Mouse (Mus musculus) hindbrain, embryonic 14.5 days (tissue): ENCODE measurements around the gene Otop2. TPM values are rescaled to one million over a fixed set of nuclear protein-coding genes. Genes with fewer than 3 reads are reported as not detected.

Experiments
- ATAC-seq: fragments of 200-750 bp; cut with Nextera tagmentation; 2 replicates; pipeline ENCODE4 v1.8.0; 2017; ENCODE audit warnings: moderate number of reproducible peaks, mild to moderate bottlenecking, moderate TSS enrichment, moderate library complexity; ENCODE audit not compliant: low FRiP score
- DNase-seq: peaks from one replicate; pipeline ENCODE4 v3.0.0-alpha.2; 2015; ENCODE audit warnings: low spot score
- H3K27ac ChIP-seq: fragments of 300-500 bp; sonication (generic); 2 replicates; pipeline ENCODE4 v1.5.1; 2014; ENCODE audit warnings: mild to moderate bottlenecking, moderate library complexity
- H3K27me3 ChIP-seq: fragments of 300-500 bp; sonication (generic); 2 replicates; pipeline ENCODE4 v1.6.1; 2014; ENCODE audit warnings: mild to moderate bottlenecking, low read length, mixed read lengths; ENCODE audit not compliant: control insufficient read depth, insufficient read depth
- H3K36me3 ChIP-seq: fragments of 300-500 bp; sonication (generic); replicated peaks from 2 replicates; pipeline ENCODE4 v1.6.1; 2014; ENCODE audit not compliant: control insufficient read depth, insufficient read depth
- H3K4me1 ChIP-seq: fragments of 300-500 bp; sonication (generic); replicated peaks from 2 replicates; pipeline ENCODE4 v1.6.1; 2014; ENCODE audit warnings: antibody characterized with exemption, low read length, mixed read lengths; ENCODE audit not compliant: control insufficient read depth, insufficient read depth
- H3K4me2 ChIP-seq: fragments of 300-500 bp; sonication (generic); replicated peaks from 2 replicates; pipeline ENCODE4 v1.6.1; 2014; ENCODE audit warnings: mild to moderate bottlenecking, moderate library complexity
- H3K4me3 ChIP-seq: fragments of 300-500 bp; sonication (generic); replicated peaks from 2 replicates; pipeline ENCODE4 v1.5.1; 2014; ENCODE audit warnings: mild to moderate bottlenecking, low read length
- H3K9ac ChIP-seq: fragments of 300-500 bp; sonication (generic); 2 replicates; pipeline ENCODE4 v1.6.1; 2014
- H3K9me3 ChIP-seq: fragments of 300-500 bp; sonication (generic); 2 replicates; pipeline ENCODE4 v1.6.1; 2016; ENCODE audit warnings: low read length; ENCODE audit not compliant: control insufficient read depth
- WGBS: fragments of 180-500 bp; shearing (Covaris S2); extraction: QIAGEN DNeasy Blood & Tissue Kit; methylation state at CpG from one replicate; pipeline ENCODE4 v1.1.7; 2014; 5-methylcytosine and 5-hydroxymethylcytosine counted together
- polyA plus RNA-seq: library from polyadenylated mRNA; unstranded; fragments of >200 nt; fragmentation: Nextera tagmentation; extraction: Ambion mirVana; gene quantifications from 2 replicates; pipeline ENCODE4 v1.2.1, GENCODE M21; 2014

Gene Otop2
- polyA plus RNA-seq, 1 experiment from 2014 or later, result 0.08 TPM

DNA sequence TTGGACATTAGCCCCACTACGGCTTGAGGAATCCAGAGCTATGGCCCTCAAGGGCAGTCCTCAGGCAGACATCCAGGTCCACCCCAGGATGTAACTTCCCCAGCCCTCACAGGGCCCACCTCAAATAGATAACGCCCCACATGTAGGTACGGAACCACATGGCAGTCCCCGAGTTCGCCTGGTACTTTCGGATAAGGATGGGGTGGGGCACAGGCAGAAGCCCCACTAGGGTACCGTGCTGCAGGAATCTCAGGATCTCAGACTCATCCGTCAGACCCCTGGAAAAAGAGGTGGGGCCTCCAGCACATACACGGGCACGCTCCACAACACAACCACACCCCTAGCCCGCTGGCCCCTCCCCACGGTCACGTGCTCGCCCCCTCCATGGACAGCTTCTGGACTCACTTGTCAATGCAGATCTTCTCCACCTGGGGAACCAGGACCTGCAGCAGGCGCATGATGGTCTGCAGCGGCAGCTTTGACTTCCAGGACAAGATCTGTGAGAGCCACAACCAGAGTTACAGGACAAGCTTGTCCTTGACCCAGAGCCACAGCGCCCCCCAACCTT, 41.8 kb downstream of the Otop2 start:
- 66% methylated on average over 17 of the region's 17 CpGs for WGBS
- no peaks in the 10 kb centered on the region for H3K9me3 ChIP-seq
- DNase-seq (no peak), ATAC-seq (no peak)
- peaks cover 53% of the 10 kb centered on the region for H3K36me3 ChIP-seq
- no peak overlapping the region for H3K27ac ChIP-seq
- H3K4me2 ChIP-seq, result no peak overlapping the region
- H3K27me3 ChIP-seq, result 0 out of 2 replicates have a peak, but pooled peaks cover 11% of the 10 kb centered on the region
- no peaks in the 10 kb centered on the region for H3K4me1 ChIP-seq
- H3K4me3 ChIP-seq, result no peak overlapping the region
- no peak overlapping the region for H3K9ac ChIP-seq

DNA sequence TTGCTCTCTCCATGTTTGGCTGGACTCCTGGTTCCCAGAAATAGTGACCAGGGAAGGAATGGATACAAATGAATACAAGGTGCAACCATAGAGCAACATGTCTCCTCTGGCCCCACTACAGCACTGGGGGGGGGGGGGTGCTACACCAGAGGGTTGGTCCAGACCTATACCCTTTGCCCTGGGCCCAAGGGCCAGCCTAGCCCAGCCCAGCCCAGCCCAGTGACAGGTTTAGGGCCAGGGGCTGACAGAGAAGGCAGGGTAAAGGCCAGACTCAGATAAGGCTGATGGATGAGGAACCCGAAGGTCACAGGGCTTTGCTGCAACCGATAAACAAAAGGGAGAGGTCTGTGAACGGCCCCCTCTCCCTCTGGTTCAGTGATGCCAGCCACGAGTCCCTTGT, 43.0 kb downstream of the Otop2 start:
- Histone ChIP-seq H3K9ac (no peak overlapping the region), H3K27ac (no peak overlapping the region), H3K4me3 (no peak overlapping the region), H3K27me3 (0 out of 2 replicates have a peak, but pooled peaks cover 2% of the 10 kb centered on the region), H3K36me3 (peaks cover 56% of the 10 kb centered on the region), H3K4me1 (no peaks in the 10 kb centered on the region), H3K9me3 (no peaks in the 10 kb centered on the region), H3K4me2 (no peak overlapping the region)
- no peak for ATAC-seq
- 71% methylated on average over 4 of the region's 4 CpGs for WGBS
- no peak for DNase-seq

DNA sequence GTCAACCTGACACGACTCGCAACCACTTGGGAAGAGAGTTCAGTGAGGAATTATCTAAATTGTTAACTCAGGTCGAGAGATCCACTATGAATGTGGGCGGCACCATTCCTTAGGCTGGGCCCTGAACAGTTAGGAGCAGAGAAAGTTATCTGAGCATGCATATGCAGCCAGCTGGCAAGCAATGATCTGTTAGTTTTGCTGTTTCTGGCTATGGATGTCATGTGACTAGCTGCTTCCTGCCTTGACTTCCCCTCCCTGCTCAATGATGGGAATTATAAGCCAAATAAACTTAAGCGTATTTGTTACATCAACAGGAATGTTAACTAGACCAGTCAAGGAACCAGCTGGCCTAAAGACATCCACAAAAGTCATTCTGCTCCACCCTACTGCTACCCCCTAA, 46.4 kb downstream of the Otop2 start:
- WGBS, result 90% methylated on average over 5 of the region's 5 CpGs
- DNase-seq (no peak), ATAC-seq (no peak)
- no peaks in the 10 kb centered on the region for H3K9me3 ChIP-seq
- H3K36me3 ChIP-seq, result peaks cover 65% of the 10 kb centered on the region
- no peak overlapping the region for H3K9ac ChIP-seq
- no peak overlapping the region for H3K4me3 ChIP-seq
- H3K4me1 ChIP-seq, result no peaks in the 10 kb centered on the region
- no peak overlapping the region for H3K4me2 ChIP-seq
- no peaks in the 10 kb centered on the region for H3K27me3 ChIP-seq
- H3K27ac ChIP-seq, result no peak overlapping the region

DNA sequence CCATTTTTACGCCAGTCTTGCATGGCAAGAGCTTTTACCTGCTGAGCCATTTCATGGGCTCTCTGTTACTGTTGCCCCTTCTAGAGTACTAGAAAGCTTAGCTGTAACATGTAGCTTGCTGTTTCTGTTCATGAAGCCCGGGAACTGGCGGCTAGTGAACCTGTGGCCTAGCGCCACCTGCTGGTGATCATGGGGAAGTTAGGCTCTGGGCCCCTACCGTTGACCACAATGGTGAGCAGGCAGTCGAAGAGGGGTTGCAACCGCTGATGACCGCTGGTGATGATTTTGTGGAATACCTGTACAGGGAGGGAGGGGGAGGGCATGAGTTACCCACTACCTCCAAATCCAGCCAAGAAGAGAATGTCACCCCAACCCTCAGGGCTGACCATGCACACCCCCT, 47.2 kb downstream of the Otop2 start:
- Histone ChIP-seq H3K4me1 (peaks cover 6% of the 10 kb centered on the region; the same call in 1 of the 2 replicates), H3K4me2 (no peak overlapping the region), H3K27me3 (no peaks in the 10 kb centered on the region), H3K9me3 (no peaks in the 10 kb centered on the region), H3K9ac (no peak overlapping the region), H3K4me3 (no peak overlapping the region), H3K27ac (no peak overlapping the region), H3K36me3 (peaks cover 60% of the 10 kb centered on the region)
- ATAC-seq (peak; percentile 61), DNase-seq (peak; percentile 88)
- 10% methylated on average over 8 of the region's 8 CpGs for WGBS

DNA sequence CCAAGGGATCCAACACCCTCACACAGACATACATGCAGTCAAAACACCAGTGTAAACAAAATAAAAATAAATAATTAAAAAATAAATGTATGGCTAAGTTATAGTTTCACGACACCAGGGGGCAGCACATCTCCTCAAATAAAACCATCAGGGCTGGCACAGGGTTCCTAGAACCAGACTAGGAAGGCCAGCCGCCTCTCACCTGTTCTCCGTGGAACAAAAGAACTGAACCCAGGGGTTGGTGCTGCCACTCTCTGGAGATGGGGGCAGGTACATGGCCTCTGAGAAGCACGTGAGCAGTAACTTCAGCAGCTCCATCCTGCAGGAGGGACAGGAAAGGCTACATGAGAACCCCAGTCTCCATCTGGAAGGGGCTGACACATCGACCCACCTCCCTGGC, 51.5 kb downstream of the Otop2 start:
- H3K4me3 ChIP-seq, result no peak overlapping the region
- WGBS, result 17% methylated on average over 5 of the region's 5 CpGs
- no peaks in the 10 kb centered on the region for H3K27me3 ChIP-seq
- peak; percentile 81 for DNase-seq
- peak; percentile 41; the same call in 1 of the 2 replicates for ATAC-seq
- peaks cover 12% of the 10 kb centered on the region; the same call in 1 of the 2 replicates for H3K4me1 ChIP-seq
- no peaks in the 10 kb centered on the region for H3K9me3 ChIP-seq
- H3K27ac ChIP-seq, result peak overlapping the region; percentile 54; the same call in 1 of the 2 replicates
- no peak overlapping the region for H3K4me2 ChIP-seq
- H3K9ac ChIP-seq, result peak overlapping the region; percentile 14; the same call in 1 of the 2 replicates
- peaks cover 23% of the 10 kb centered on the region for H3K36me3 ChIP-seq

DNA sequence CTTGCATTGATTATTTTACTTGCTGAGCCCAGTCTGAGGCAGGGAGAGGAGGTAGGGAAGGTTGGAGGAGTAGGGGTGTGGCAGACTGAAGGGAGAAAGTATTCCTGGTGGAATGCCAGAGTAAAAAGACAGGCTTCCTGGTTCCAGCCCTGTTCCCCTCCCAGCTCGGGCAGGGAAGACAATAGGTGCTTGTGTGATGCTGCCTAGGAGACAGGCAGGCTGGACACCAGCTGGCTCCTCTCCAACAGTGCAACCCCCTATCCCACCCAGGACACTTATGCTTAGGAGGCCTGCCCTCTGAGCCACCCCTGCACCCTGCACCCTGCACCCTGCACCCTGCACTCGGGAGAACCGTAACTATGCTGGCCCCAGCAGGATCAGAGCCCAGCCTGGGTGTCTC, 52.3 kb downstream of the Otop2 start:
- Histone ChIP-seq H3K4me1 (peaks cover 12% of the 10 kb centered on the region; the same call in 1 of the 2 replicates), H3K9me3 (no peaks in the 10 kb centered on the region), H3K4me2 (no peak overlapping the region), H3K36me3 (peaks cover 18% of the 10 kb centered on the region), H3K27me3 (no peaks in the 10 kb centered on the region), H3K4me3 (no peak overlapping the region), H3K9ac (0 out of 2 replicates have a peak overlapping the region, but pooled peaks have one; percentile 14), H3K27ac (peak overlapping the region; percentile 54)
- 35% methylated on average over 3 of the region's 3 CpGs for WGBS
- peak; percentile 47; the same call in 1 of the 2 replicates for ATAC-seq
- DNase-seq, result peak; percentile 38

DNA sequence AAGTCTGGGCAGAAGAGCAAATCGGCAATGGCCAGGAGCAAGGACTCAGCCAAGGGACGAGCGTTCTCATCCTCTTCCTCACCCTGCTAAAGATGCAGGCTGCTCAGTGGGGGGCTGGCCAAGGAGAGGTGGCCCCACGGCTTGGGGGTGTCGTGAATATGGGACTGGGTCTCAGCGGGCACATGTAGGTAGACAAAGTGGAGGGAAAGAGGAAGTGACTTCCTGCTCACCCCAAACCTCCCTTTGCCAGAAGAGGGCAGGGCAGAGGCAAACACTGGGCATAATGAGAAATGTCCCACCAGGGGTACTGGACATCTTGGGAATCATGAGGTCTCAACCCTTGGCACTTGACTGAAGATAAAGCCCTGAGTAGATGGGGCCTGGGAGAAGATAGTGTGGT, 52.8 kb downstream of the Otop2 start:
- Histone ChIP-seq H3K36me3 (peaks cover 18% of the 10 kb centered on the region), H3K4me2 (no peak overlapping the region), H3K4me3 (no peak overlapping the region), H3K9ac (no peak overlapping the region), H3K9me3 (no peaks in the 10 kb centered on the region), H3K4me1 (peaks cover 12% of the 10 kb centered on the region; the same call in 1 of the 2 replicates), H3K27ac (peak overlapping the region; percentile 54; the same call in 1 of the 2 replicates), H3K27me3 (no peaks in the 10 kb centered on the region)
- DNase-seq (no peak), ATAC-seq (no peak)
- WGBS, result 56% methylated on average over 6 of the region's 6 CpGs

DNA sequence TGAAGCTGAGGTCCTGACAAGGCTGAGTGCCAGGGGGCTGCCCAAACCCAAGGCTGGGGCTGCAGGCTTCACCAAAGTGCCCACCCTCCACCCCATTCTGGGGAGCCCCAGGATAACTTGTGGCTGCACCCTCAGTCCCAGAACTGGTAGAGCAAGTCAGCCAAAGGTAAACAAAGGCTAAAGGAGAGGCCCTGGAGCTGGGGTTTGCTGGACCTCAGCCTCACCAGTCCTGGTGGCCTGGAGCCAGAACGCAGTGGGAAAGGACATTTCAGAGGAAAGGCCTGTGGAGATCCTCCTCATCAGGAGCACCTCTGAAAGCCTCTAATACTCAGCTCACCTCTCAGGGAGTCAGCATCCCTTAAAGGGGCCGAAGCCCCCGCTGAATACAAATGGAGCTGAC, 57.2 kb downstream of the Otop2 start:
- WGBS, result 89% methylated on average over 3 of the region's 3 CpGs
- H3K9me3 ChIP-seq, result no peaks in the 10 kb centered on the region
- H3K27me3 ChIP-seq, result 0 out of 2 replicates have a peak, but pooled peaks cover 3% of the 10 kb centered on the region
- no peak for DNase-seq
- H3K9ac ChIP-seq, result no peak overlapping the region
- ATAC-seq, result no peak
- no peak overlapping the region for H3K4me3 ChIP-seq
- H3K36me3 ChIP-seq, result no peaks in the 10 kb centered on the region
- H3K4me1 ChIP-seq, result peaks cover 28% of the 10 kb centered on the region
- H3K27ac ChIP-seq, result no peak overlapping the region
- H3K4me2 ChIP-seq, result no peak overlapping the region

DNA sequence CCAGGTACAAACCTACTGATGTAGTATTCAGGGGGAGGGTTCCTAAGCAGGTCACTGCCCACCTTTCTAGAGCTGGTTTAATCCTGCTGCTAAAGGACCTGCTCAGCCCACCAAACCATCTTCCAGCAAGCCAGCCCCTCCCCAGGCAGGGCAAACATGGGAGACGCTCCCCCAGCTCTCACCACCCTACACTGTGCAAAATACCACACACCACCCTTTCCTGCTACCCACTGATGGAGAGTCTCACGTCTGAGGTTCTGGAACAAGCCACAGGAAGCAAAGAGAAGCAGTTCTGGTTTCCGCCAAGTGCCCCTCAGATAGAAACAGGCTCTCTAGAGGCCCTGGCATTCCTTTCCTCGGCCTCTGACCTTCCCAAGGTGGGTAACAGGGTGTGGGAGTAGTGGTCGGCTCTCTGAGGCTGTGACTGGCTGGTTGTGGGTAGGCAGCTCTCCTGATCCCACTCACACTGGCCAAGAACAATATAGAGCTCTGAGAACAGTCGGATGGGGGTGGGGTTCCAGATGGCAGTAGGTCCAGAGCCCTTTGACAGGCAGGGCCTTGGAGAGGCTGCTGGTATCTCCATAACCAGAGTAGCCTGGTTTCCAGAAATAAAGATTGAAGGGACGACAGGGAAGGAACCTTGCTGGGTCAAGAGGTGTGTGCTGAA, 59.2 kb downstream of the Otop2 start:
- WGBS, result 41% methylated on average over 7 of the region's 7 CpGs

More for the DNA sequence above, 59.2 kb downstream of the Otop2 start:
- Histone ChIP-seq H3K9me3 (no peaks in the 10 kb centered on the region), H3K4me2 (peak overlapping the region; percentile 94), H3K36me3 (no peaks in the 10 kb centered on the region), H3K4me3 (peak overlapping the region; percentile 82), H3K27ac (peak overlapping the region; percentile 10; the same call in 1 of the 2 replicates), H3K9ac (peak overlapping the region; percentile 87), H3K27me3 (0 out of 2 replicates have a peak, but pooled peaks cover 3% of the 10 kb centered on the region), H3K4me1 (peaks cover 22% of the 10 kb centered on the region)
- ATAC-seq (peak; percentile 12; the same call in 1 of the 2 replicates), DNase-seq (no peak)
